Mouse (Mus musculus) right cerebral cortex, postnatal 10 days (tissue): ENCODE results near the gene Olfr167.
"Not testable (repeated sequence)": the region's sequence is repeated elsewhere in the genome, so short reads cannot be mapped to it uniquely, and the experiment has no call there.

Source experiments
- DNase-seq, 2 experiments: peaks; one replicate each; pipeline ENCODE4 v3.0.0; 2021; ENCODE audit warnings: low spot score in 2 of 2

Olfr167 gene

GRCm38 (mm10) chr16:19522166-19522565 is at the start of gene Olfr167:
Gene Olfr167, minus strand, starts transcription at chr16:19522266.
- no peak for DNase-seq

GRCm38 (mm10) chr16:19571709-19572108 is 49.6 kb upstream of the Olfr167 start, which contains the start of gene Olfr169:
Gene Olfr169, minus strand, starts transcription at chr16:19571809.
- not testable (repeated sequence) for DNase-seq

DNA sequence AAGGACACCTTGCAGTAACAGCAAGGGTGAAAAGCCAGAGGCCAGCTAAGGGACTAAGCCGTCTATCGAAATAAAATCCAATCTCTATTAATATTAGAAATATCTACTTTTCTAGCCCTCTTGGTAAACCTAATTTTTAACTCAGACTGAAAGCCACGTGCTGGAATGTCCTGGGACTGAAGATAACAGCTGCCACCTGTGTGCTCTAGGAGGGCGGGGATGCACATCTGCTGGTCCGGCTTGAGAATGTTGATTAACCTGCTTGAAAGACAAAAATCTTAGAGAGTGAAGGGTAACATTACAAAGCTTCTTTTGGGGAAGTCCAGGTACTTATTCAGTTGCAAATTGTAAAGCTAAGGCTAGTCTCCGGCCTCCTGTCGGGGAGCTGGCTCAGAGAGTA is 31.4 kb upstream of the Olfr167 start:
- not testable (repeated sequence) for DNase-seq

GRCm38 (mm10) chr16:19552246-19552645 is 30.2 kb upstream of the Olfr167 start:
- DNase-seq, result not testable (repeated sequence)

- no peak for DNase-seq
Observed at GRCm38 (mm10) chr16:19535455-19535854, 13.4 kb upstream of the Olfr167 start, which contains the start of gene Olfr168. Gene Olfr168, minus strand, starts transcription at chr16:19535555.

GRCm38 (mm10) chr16:19483394-19483793 is 38.7 kb downstream of the Olfr167 start, which contains the start of gene Olfr166:
Gene Olfr166, plus strand, starts transcription at chr16:19483694.
- no peak for DNase-seq

DNA sequence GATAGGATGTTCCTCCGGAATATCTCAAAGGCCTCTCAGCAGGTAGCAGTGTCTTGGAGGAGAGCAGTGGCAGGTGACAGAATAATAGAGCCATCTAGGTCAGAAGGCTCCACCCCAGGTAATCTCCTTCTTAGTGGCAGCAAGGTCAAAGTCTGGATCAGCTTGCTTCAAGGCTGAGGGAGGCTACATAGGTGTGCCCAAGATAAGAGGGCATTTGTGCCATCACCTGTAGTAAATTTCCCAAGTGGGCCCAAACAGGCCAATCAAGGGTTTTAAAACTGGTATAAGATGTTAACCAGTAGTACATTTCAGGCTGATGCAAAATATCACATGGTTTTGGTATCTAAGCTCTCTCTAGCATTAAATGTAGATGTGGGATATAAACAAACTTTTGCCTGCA is 57.7 kb downstream of the Olfr167 start:
- DNase-seq, result no peak
